Mouse (Mus musculus): ENCODE results near the gene Gm3854.

GRCm38 (mm10) chr7:6330458-6331232, 12.9 kb upstream of the Gm3854 start:
- no peak for TF ChIP-seq CTCF (IDR thresholded peaks at IDR 0.05; ENCODE audit: extremely low read depth, insufficient read depth, insufficient read length, insufficient replicate concordance)
- no peak for TF ChIP-seq POLR2A (IDR thresholded peaks at IDR 0.05; ENCODE audit: low read depth, low read length)
